Mouse (Mus musculus): ENCODE data around the gene Helt. TPM values are rescaled to one million over a fixed set of nuclear protein-coding genes. Genes with fewer than 3 reads are reported as not detected.

The Helt gene
- polyA plus RNA-seq, 1 experiment: not detected

- 50% methylated on average over 11 of the region's 11 CpGs for WGBS
- DNase-seq (ENCODE audit: low read depth, low spot score): no peak
Observed at GRCm38 (mm10) chr8:46246346-46246745, 48.1 kb downstream of the Helt start.

- DNase-seq (ENCODE audit: low read depth, low spot score): no peak
- WGBS: 51% methylated on average over 7 of the region's 7 CpGs
Observed at GRCm38 (mm10) chr8:46242946-46243345, 51.5 kb downstream of the Helt start.

Other genes with a start within 250 kb of the Helt start
- 2.9 and 4.3 TPM in 2 replicates for gene Cfap97, start 142.9 kb downstream of the Helt start, polyA plus RNA-seq (2012; rRNA removed)
- gene Snx25, start 142.5 kb downstream of the Helt start, polyA plus RNA-seq (2012; rRNA removed): 6.8 and 11.7 TPM in 2 replicates
- 99.2 and 105 TPM in 2 replicates for gene Slc25a4, start 83.4 kb downstream of the Helt start, polyA plus RNA-seq (2012; rRNA removed)
- 9.7 and 16.7 TPM in 2 replicates for gene Acsl1, start 176.4 kb upstream of the Helt start, polyA plus RNA-seq (2012; rRNA removed)